Mouse (Mus musculus): ENCODE results near the gene Shisa7. TPM values are rescaled to one million over a fixed set of nuclear protein-coding genes. Genes with fewer than 3 reads are reported as not detected.

Gene Shisa7
- polyA plus RNA-seq, 1 experiment from 2014 or later: not detected

GRCm38 (mm10) chr7:4777851-4778637, 66.5 kb downstream of the Shisa7 start:
- H3K27me3 ChIP-seq (replicated peaks): peaks cover 86% of the 10 kb centered on the region
- H3K4me3 ChIP-seq: no peak overlapping the region; the same call in 1 of the 2 replicates
- H3K4me1 ChIP-seq (replicated peaks): peaks cover 25% of the 10 kb centered on the region
- 0 out of 2 replicates have a peak, but pooled peaks have one; percentile 7 for ATAC-seq (ENCODE audit: insufficient number of reproducible peaks, low FRiP score)
- peak overlapping the region; percentile 21; the same call in 1 of the 2 replicates for H3K9ac ChIP-seq
- WGBS: 9% methylated on average over 19 of the region's 20 CpGs
- peak overlapping the region; percentile 25; the same call in 1 of the 2 replicates for H3K4me2 ChIP-seq
- no peak overlapping the region for H3K27ac ChIP-seq (ENCODE audit: poor library complexity, severe bottlenecking)
- peaks cover 4% of the 10 kb centered on the region; the same call in 1 of the 2 replicates for H3K9me3 ChIP-seq (replicated peaks)
- H3K36me3 ChIP-seq: no peaks in the 10 kb centered on the region

GRCm38 (mm10) chr7:4776861-4777830, 67.3 kb downstream of the Shisa7 start:
- under 1% methylated on average over 54 of the region's 56 CpGs for WGBS
- H3K27ac ChIP-seq (ENCODE audit: poor library complexity, severe bottlenecking): no peak overlapping the region
- H3K36me3 ChIP-seq: no peaks in the 10 kb centered on the region
- peak overlapping the region; percentile 50; the same call in 1 of the 2 replicates for H3K9ac ChIP-seq
- H3K4me3 ChIP-seq: peak overlapping the region; percentile 39
- H3K27me3 ChIP-seq (replicated peaks): peaks cover 78% of the 10 kb centered on the region
- ATAC-seq (ENCODE audit: insufficient number of reproducible peaks, low FRiP score): peak; percentile 78
- H3K9me3 ChIP-seq (replicated peaks): peaks cover 4% of the 10 kb centered on the region; the same call in 1 of the 2 replicates
- peaks cover 25% of the 10 kb centered on the region for H3K4me1 ChIP-seq (replicated peaks)
- peak overlapping the region; percentile 65 for H3K4me2 ChIP-seq

- peaks cover 68% of the 10 kb centered on the region for H3K27me3 ChIP-seq (replicated peaks)
- no peak for ATAC-seq (ENCODE audit: insufficient number of reproducible peaks, low FRiP score)
These were observed 68.4 kb downstream of the Shisa7 start for GRCm38 (mm10) chr7:4776131-4776530.

More at GRCm38 (mm10) chr7:4776131-4776530, 68.4 kb downstream of the Shisa7 start:
- no peaks in the 10 kb centered on the region for H3K36me3 ChIP-seq
- peaks cover 4% of the 10 kb centered on the region; the same call in 1 of the 2 replicates for H3K9me3 ChIP-seq (replicated peaks)
- H3K4me3 ChIP-seq: no peak overlapping the region; the same call in 1 of the 2 replicates
- peaks cover 21% of the 10 kb centered on the region for H3K4me1 ChIP-seq (replicated peaks)
- no peak overlapping the region for H3K27ac ChIP-seq (ENCODE audit: poor library complexity, severe bottlenecking)
- H3K9ac ChIP-seq: no peak overlapping the region
- H3K4me2 ChIP-seq: no peak overlapping the region
- 46% methylated on average over 10 of the region's 10 CpGs for WGBS

Other genes starting within 250 kb of the Shisa7 start
- not detected in 2 replicates for gene Ptprh, start 240.7 kb downstream of the Shisa7 start, polyA plus RNA-seq (2016; fragmentation: Nextera tagmentation; extraction: Ambion mirVana)
- gene Tmem86b, start 213.3 kb downstream of the Shisa7 start, polyA plus RNA-seq (2016; fragmentation: Nextera tagmentation; extraction: Ambion mirVana): 3.2 and 3.7 TPM in 2 replicates
- 9.8 and 10.2 TPM in 2 replicates for gene Ppp6r1, start 185.7 kb downstream of the Shisa7 start, polyA plus RNA-seq (2016; fragmentation: Nextera tagmentation; extraction: Ambion mirVana)
- gene Hspbp1, start 159.6 kb downstream of the Shisa7 start, polyA plus RNA-seq (2016; fragmentation: Nextera tagmentation; extraction: Ambion mirVana): 78.2 and 84.7 TPM in 2 replicates
- gene Brsk1, start 154.1 kb downstream of the Shisa7 start, polyA plus RNA-seq (2016; fragmentation: Nextera tagmentation; extraction: Ambion mirVana): 1.0 and 1.7 TPM in 2 replicates
- 0.08 TPM in 1 of 2 replicates, not detected in the other for gene Tmem150b, start 119.4 kb downstream of the Shisa7 start, polyA plus RNA-seq (2016; fragmentation: Nextera tagmentation; extraction: Ambion mirVana)
- 60.7 and 65.0 TPM in 2 replicates for gene Kmt5c, start 104.6 kb downstream of the Shisa7 start, polyA plus RNA-seq (2016; fragmentation: Nextera tagmentation; extraction: Ambion mirVana)
- gene Cox6b2, start 91.6 kb downstream of the Shisa7 start, polyA plus RNA-seq (2016; fragmentation: Nextera tagmentation; extraction: Ambion mirVana): 41.0 and 44.4 TPM in 2 replicates
- not detected in 2 replicates for gene Fam71e2, start 73.4 kb downstream of the Shisa7 start, polyA plus RNA-seq (2016; fragmentation: Nextera tagmentation; extraction: Ambion mirVana)
- gene Il11, start 61.8 kb downstream of the Shisa7 start, polyA plus RNA-seq (2016; fragmentation: Nextera tagmentation; extraction: Ambion mirVana): 0.28 TPM in 1 of 2 replicates, not detected in the other
- not detected in 2 replicates for gene Tmem190, start 61.8 kb downstream of the Shisa7 start, polyA plus RNA-seq (2016; fragmentation: Nextera tagmentation; extraction: Ambion mirVana)
- 4.6 and 4.8 TPM in 2 replicates for gene Tmem238, start 55.0 kb downstream of the Shisa7 start, polyA plus RNA-seq (2016; fragmentation: Nextera tagmentation; extraction: Ambion mirVana)
- gene Rpl28, start 51.8 kb downstream of the Shisa7 start, polyA plus RNA-seq (2016; fragmentation: Nextera tagmentation; extraction: Ambion mirVana): 279 and 284 TPM in 2 replicates
- gene Ube2s, start 32.1 kb downstream of the Shisa7 start, polyA plus RNA-seq (2016; fragmentation: Nextera tagmentation; extraction: Ambion mirVana): 344 and 363 TPM in 2 replicates
- gene Isoc2b, start 25.6 kb upstream of the Shisa7 start, polyA plus RNA-seq (2016; fragmentation: Nextera tagmentation; extraction: Ambion mirVana): 3.9 and 4.4 TPM in 2 replicates
- 0.74 and 1.0 TPM in 2 replicates for gene Isoc2a, start 32.5 kb upstream of the Shisa7 start, polyA plus RNA-seq (2016; fragmentation: Nextera tagmentation; extraction: Ambion mirVana)
- 0.27 and 0.30 TPM in 2 replicates for gene Gm36210, start 61.8 kb upstream of the Shisa7 start, polyA plus RNA-seq (2016; fragmentation: Nextera tagmentation; extraction: Ambion mirVana)
- 2.6 and 2.9 TPM in 2 replicates for gene Zfp628, start 70.5 kb upstream of the Shisa7 start, polyA plus RNA-seq (2016; fragmentation: Nextera tagmentation; extraction: Ambion mirVana)
- 4.6 and 5.5 TPM in 2 replicates for gene Nat14, start 77.3 kb upstream of the Shisa7 start, polyA plus RNA-seq (2016; fragmentation: Nextera tagmentation; extraction: Ambion mirVana)
- 1.5 and 1.7 TPM in 2 replicates for gene Ssc5d, start 81.1 kb upstream of the Shisa7 start, polyA plus RNA-seq (2016; fragmentation: Nextera tagmentation; extraction: Ambion mirVana)
- 2.1 and 2.6 TPM in 2 replicates for gene Sbk2, start 119.7 kb upstream of the Shisa7 start, polyA plus RNA-seq (2016; fragmentation: Nextera tagmentation; extraction: Ambion mirVana)
- 0.08 and 0.17 TPM in 2 replicates for gene Sbk3, start 126.5 kb upstream of the Shisa7 start, polyA plus RNA-seq (2016; fragmentation: Nextera tagmentation; extraction: Ambion mirVana)
- gene Zfp579, start 151.5 kb upstream of the Shisa7 start, polyA plus RNA-seq (2016; fragmentation: Nextera tagmentation; extraction: Ambion mirVana): 26.0 and 29.3 TPM in 2 replicates
- 9.8 and 10.4 TPM in 2 replicates for gene Zfp524, start 169.7 kb upstream of the Shisa7 start, polyA plus RNA-seq (2016; fragmentation: Nextera tagmentation; extraction: Ambion mirVana)
- gene Fiz1, start 170.0 kb upstream of the Shisa7 start, polyA plus RNA-seq (2016; fragmentation: Nextera tagmentation; extraction: Ambion mirVana): 28.9 and 31.2 TPM in 2 replicates
- gene Gm44973, start 170.8 kb upstream of the Shisa7 start, polyA plus RNA-seq (2016; fragmentation: Nextera tagmentation; extraction: Ambion mirVana): not detected in 2 replicates
- gene Zfp865, start 175.7 kb upstream of the Shisa7 start, polyA plus RNA-seq (2016; fragmentation: Nextera tagmentation; extraction: Ambion mirVana): 5.1 and 5.4 TPM in 2 replicates
- 1.5 and 1.7 TPM in 2 replicates for gene Ccdc106, start 175.9 kb upstream of the Shisa7 start, polyA plus RNA-seq (2016; fragmentation: Nextera tagmentation; extraction: Ambion mirVana)
- gene 4632433K11Rik, start 189.4 kb upstream of the Shisa7 start, polyA plus RNA-seq (2016; fragmentation: Nextera tagmentation; extraction: Ambion mirVana): not detected in 2 replicates
- gene Zfp784, start 193.8 kb upstream of the Shisa7 start, polyA plus RNA-seq (2016; fragmentation: Nextera tagmentation; extraction: Ambion mirVana): 3.6 and 4.9 TPM in 2 replicates
- 16.6 and 17.7 TPM in 2 replicates for gene Zfp580, start 206.8 kb upstream of the Shisa7 start, polyA plus RNA-seq (2016; fragmentation: Nextera tagmentation; extraction: Ambion mirVana)
- 81.7 and 83.9 TPM in 2 replicates for gene U2af2, start 217.4 kb upstream of the Shisa7 start, polyA plus RNA-seq (2016; fragmentation: Nextera tagmentation; extraction: Ambion mirVana)
- 52.1 TPM in 2 replicates for gene Epn1, start 235.5 kb upstream of the Shisa7 start, polyA plus RNA-seq (2016; fragmentation: Nextera tagmentation; extraction: Ambion mirVana)

Data from heart, embryonic 12.5 days (tissue).